Mouse (Mus musculus) intestine, embryonic 14.5 days (tissue): ENCODE data around the gene Gcn1l1. TPM values are rescaled to one million over a fixed set of nuclear protein-coding genes. Genes with fewer than 3 reads are reported as not detected.

Experiments used
- ATAC-seq: fragments of 200-750 bp; cut with Nextera tagmentation; replicated peaks from 2 replicates; pipeline ENCODE4 v1.8.0; 2017; ENCODE audit warnings: low read depth, moderate number of reproducible peaks, moderate TSS enrichment, moderate library complexity; ENCODE audit not compliant: low FRiP score, low TSS enrichment
- DNase-seq: peaks from one replicate; pipeline ENCODE4 v3.0.0-alpha.2; 2018; ENCODE audit warnings: low spot score
- H3K27ac ChIP-seq: fragments of 300-500 bp; sonication (generic); 2 replicates; pipeline ENCODE4 v1.5.1; 2014; ENCODE audit warnings: low read depth, mild to moderate bottlenecking, control low read depth
- H3K27me3 ChIP-seq: fragments of 300-500 bp; sonication (generic); replicated peaks from 2 replicates; pipeline ENCODE4 v1.6.1; 2014; ENCODE audit warnings: low read length, control low read depth; ENCODE audit not compliant: control insufficient read depth, insufficient read depth
- H3K36me3 ChIP-seq: fragments of 300-500 bp; sonication (generic); 2 replicates; pipeline ENCODE4 v1.6.1; 2014; ENCODE audit warnings: low read length, control low read depth; ENCODE audit not compliant: control insufficient read depth, insufficient read depth
- H3K4me1 ChIP-seq: fragments of 300-500 bp; sonication (generic); replicated peaks from 2 replicates; pipeline ENCODE4 v1.6.1; 2014; ENCODE audit warnings: low read length, control low read depth, mixed read lengths; ENCODE audit not compliant: control insufficient read depth, insufficient read depth
- H3K4me2 ChIP-seq: fragments of 300-500 bp; sonication (generic); 2 replicates; pipeline ENCODE4 v1.6.1; 2014; ENCODE audit warnings: low read length
- H3K4me3 ChIP-seq: fragments of 300-500 bp; sonication (generic); 2 replicates; pipeline ENCODE4 v1.5.1; 2014; ENCODE audit warnings: low read depth, low read length, control low read depth, mixed read lengths
- H3K9ac ChIP-seq: fragments of 300-500 bp; sonication (generic); 2 replicates; pipeline ENCODE4 v1.6.1; 2014; ENCODE audit warnings: mild to moderate bottlenecking, low read length
- H3K9me3 ChIP-seq: fragments of 300-500 bp; sonication (generic); 2 replicates; pipeline ENCODE4 v1.6.1; 2016; ENCODE audit warnings: low read length, control low read depth; ENCODE audit not compliant: control insufficient read depth
- WGBS: fragments of 180-500 bp; shearing (Covaris S2); extraction: QIAGEN DNeasy Blood & Tissue Kit; methylation state at CpG from one replicate; pipeline ENCODE4 v1.1.7; 2014; 5-methylcytosine and 5-hydroxymethylcytosine counted together
- polyA plus RNA-seq: library from polyadenylated mRNA; unstranded; fragments of >200 nt; fragmentation: Nextera tagmentation; extraction: Ambion mirVana; gene quantifications from 2 replicates; pipeline ENCODE4 v1.2.1, GENCODE M21; 2014

Gene Gcn1l1
- polyA plus RNA-seq, 1 experiment from 2014 or later = 44.8 TPM

- 70% methylated on average over 6 of the region's 6 CpGs for WGBS
- Histone ChIP-seq H3K9me3 (no peaks in the 10 kb centered on the region), H3K4me2 (no peak overlapping the region), H3K9ac (no peak overlapping the region), H3K4me3 (no peak overlapping the region), H3K27ac (no peak overlapping the region), H3K36me3 (peaks cover 32% of the 10 kb centered on the region), H3K4me1 (peaks cover 17% of the 10 kb centered on the region), H3K27me3 (no peaks in the 10 kb centered on the region)
- DNase-seq = no peak
- no peak for ATAC-seq
Observed at GRCm38 (mm10) chr5:115635536-115635935, 70.5 kb downstream of the Gcn1l1 start.

GRCm38 (mm10) chr5:115644192-115644591, 79.1 kb downstream of the Gcn1l1 start:
- Histone ChIP-seq H3K9ac (no peak overlapping the region), H3K4me2 (no peak overlapping the region), H3K27me3 (no peaks in the 10 kb centered on the region), H3K4me1 (no peaks in the 10 kb centered on the region), H3K9me3 (no peaks in the 10 kb centered on the region), H3K27ac (no peak overlapping the region), H3K36me3 (peaks cover 79% of the 10 kb centered on the region), H3K4me3 (no peak overlapping the region)
- WGBS = 79% methylated on average over 9 of the region's 9 CpGs
- no peak for DNase-seq
- no peak for ATAC-seq

- no peak for ATAC-seq
- H3K9me3 ChIP-seq = no peaks in the 10 kb centered on the region
Observed at GRCm38 (mm10) chr5:115648876-115649275, 83.8 kb downstream of the Gcn1l1 start.

GRCm38 (mm10) chr5:115649699-115650098, 84.6 kb downstream of the Gcn1l1 start:
- Histone ChIP-seq H3K4me1 (peaks cover 6% of the 10 kb centered on the region; the same call in 1 of the 2 replicates), H3K36me3 (peaks cover 34% of the 10 kb centered on the region), H3K9me3 (no peaks in the 10 kb centered on the region), H3K4me2 (no peak overlapping the region), H3K9ac (no peak overlapping the region), H3K4me3 (no peak overlapping the region), H3K27ac (no peak overlapping the region), H3K27me3 (no peaks in the 10 kb centered on the region)
- 84% methylated on average over 8 of the region's 8 CpGs for WGBS
- DNase-seq (no peak), ATAC-seq (no peak)

More at GRCm38 (mm10) chr5:115648876-115649275, 83.8 kb downstream of the Gcn1l1 start:
- Histone ChIP-seq H3K4me1 (peaks cover 6% of the 10 kb centered on the region; the same call in 1 of the 2 replicates), H3K9ac (no peak overlapping the region), H3K27ac (no peak overlapping the region), H3K36me3 (peaks cover 42% of the 10 kb centered on the region), H3K4me2 (no peak overlapping the region), H3K4me3 (no peak overlapping the region), H3K27me3 (no peaks in the 10 kb centered on the region)
- 76% methylated on average over 3 of the region's 3 CpGs for WGBS
- no peak for DNase-seq

GRCm38 (mm10) chr5:115650885-115651284, 85.8 kb downstream of the Gcn1l1 start:
- no peak for DNase-seq
- peaks cover 6% of the 10 kb centered on the region; the same call in 1 of the 2 replicates for H3K4me1 ChIP-seq
- no peak overlapping the region for H3K4me2 ChIP-seq
- no peak overlapping the region for H3K4me3 ChIP-seq
- H3K27me3 ChIP-seq = no peaks in the 10 kb centered on the region
- 92% methylated on average over 10 of the region's 10 CpGs for WGBS
- H3K27ac ChIP-seq = no peak overlapping the region
- no peak for ATAC-seq
- H3K9me3 ChIP-seq = no peaks in the 10 kb centered on the region
- H3K9ac ChIP-seq = no peak overlapping the region
- peaks cover 22% of the 10 kb centered on the region for H3K36me3 ChIP-seq

GRCm38 (mm10) chr5:115651821-115652220, 86.8 kb downstream of the Gcn1l1 start:
- H3K4me3 ChIP-seq = no peak overlapping the region
- peak overlapping the region; percentile 53; the same call in 1 of the 2 replicates for H3K9ac ChIP-seq
- H3K9me3 ChIP-seq = no peaks in the 10 kb centered on the region
- no peak overlapping the region; the same call in 1 of the 2 replicates for H3K4me2 ChIP-seq
- H3K27ac ChIP-seq = no peak overlapping the region
- ATAC-seq (no peak), DNase-seq (no peak)
- H3K36me3 ChIP-seq = peaks cover 12% of the 10 kb centered on the region
- H3K27me3 ChIP-seq = no peaks in the 10 kb centered on the region
- WGBS = 89% methylated on average over 10 of the region's 10 CpGs
- peaks cover 6% of the 10 kb centered on the region; the same call in 1 of the 2 replicates for H3K4me1 ChIP-seq

- no peaks in the 10 kb centered on the region for H3K27me3 ChIP-seq
- no peaks in the 10 kb centered on the region for H3K9me3 ChIP-seq
- DNase-seq (peak; percentile 100), ATAC-seq (peak; percentile 99)
- peaks cover 6% of the 10 kb centered on the region; the same call in 1 of the 2 replicates for H3K4me1 ChIP-seq
- H3K4me3 ChIP-seq = peak overlapping the region; percentile 42
- H3K9ac ChIP-seq = peak overlapping the region; percentile 53
- H3K36me3 ChIP-seq = peaks cover 3% of the 10 kb centered on the region
- WGBS = 3% methylated on average over 35 of the region's 35 CpGs
- H3K27ac ChIP-seq = peak overlapping the region; percentile 44; the same call in 1 of the 2 replicates
- H3K4me2 ChIP-seq = peak overlapping the region; percentile 64
Observed at GRCm38 (mm10) chr5:115652681-115653575, 87.9 kb downstream of the Gcn1l1 start.

GRCm38 (mm10) chr5:115653776-115654175, 88.7 kb downstream of the Gcn1l1 start:
- ATAC-seq = no peak
- DNase-seq = no peak
- H3K4me3 ChIP-seq = no peak overlapping the region
- H3K4me2 ChIP-seq = no peak overlapping the region
- H3K27me3 ChIP-seq = no peaks in the 10 kb centered on the region
- no peak overlapping the region for H3K27ac ChIP-seq
- no peaks in the 10 kb centered on the region for H3K9me3 ChIP-seq
- no peaks in the 10 kb centered on the region for H3K36me3 ChIP-seq
- 87% methylated on average over 12 of the region's 12 CpGs for WGBS
- H3K4me1 ChIP-seq = peaks cover 6% of the 10 kb centered on the region; the same call in 1 of the 2 replicates
- no peak overlapping the region for H3K9ac ChIP-seq
